Mouse (Mus musculus) heart, embryonic 10.5 days (tissue): ENCODE measurements around the gene Arid3b. TPM values are rescaled to one million over a fixed set of nuclear protein-coding genes. Genes with fewer than 3 reads are reported as not detected.
A peak's percentile ranks its signal among the peaks of the same experiment; 100 is the strongest.

Source experiments
- DNase-seq: peaks from one replicate; pipeline ENCODE4 v3.0.0-alpha.2; 2017; ENCODE audit warnings: low spot score
- H3K27ac ChIP-seq: fragments of 300-500 bp; sonication (generic); 2 replicates; pipeline ENCODE4 v1.5.1; 2016; ENCODE audit warnings: mild to moderate bottlenecking
- H3K27me3 ChIP-seq: fragments of 300-500 bp; sonication (generic); 2 replicates; pipeline ENCODE4 v1.6.1; 2016; ENCODE audit warnings: mild to moderate bottlenecking; ENCODE audit not compliant: poor library complexity, insufficient read depth, severe bottlenecking
- H3K36me3 ChIP-seq: fragments of 300-500 bp; sonication (generic); 2 replicates; pipeline ENCODE4 v1.6.1; 2016; ENCODE audit warnings: mild to moderate bottlenecking, moderate library complexity
- H3K4me1 ChIP-seq: fragments of 300-500 bp; sonication (generic); 2 replicates; pipeline ENCODE4 v1.6.1; 2016; ENCODE audit warnings: mild to moderate bottlenecking
- H3K4me3 ChIP-seq: fragments of 300-500 bp; sonication (generic); 2 replicates; pipeline ENCODE4 v1.5.1; 2016; ENCODE audit warnings: mild to moderate bottlenecking, moderate library complexity
- H3K9me3 ChIP-seq: fragments of 300-500 bp; sonication (generic); 2 replicates; pipeline ENCODE4 v1.6.1; 2016; ENCODE audit warnings: mild to moderate bottlenecking, moderate library complexity
- WGBS: fragments of 180-500 bp; shearing (Covaris S2); methylation state at CpG from one replicate; pipeline ENCODE4 v1.1.7; 2016; 5-methylcytosine and 5-hydroxymethylcytosine counted together
- polyA plus RNA-seq: library from polyadenylated mRNA; unstranded; fragments of >200 nt; fragmentation: Nextera tagmentation; extraction: Ambion mirVana; gene quantifications from 2 replicates; pipeline ENCODE4 v1.2.1, GENCODE M21; 2016

Arid3b gene
- polyA plus RNA-seq, 1 experiment from 2014 or later: 60.2 TPM

DNA sequence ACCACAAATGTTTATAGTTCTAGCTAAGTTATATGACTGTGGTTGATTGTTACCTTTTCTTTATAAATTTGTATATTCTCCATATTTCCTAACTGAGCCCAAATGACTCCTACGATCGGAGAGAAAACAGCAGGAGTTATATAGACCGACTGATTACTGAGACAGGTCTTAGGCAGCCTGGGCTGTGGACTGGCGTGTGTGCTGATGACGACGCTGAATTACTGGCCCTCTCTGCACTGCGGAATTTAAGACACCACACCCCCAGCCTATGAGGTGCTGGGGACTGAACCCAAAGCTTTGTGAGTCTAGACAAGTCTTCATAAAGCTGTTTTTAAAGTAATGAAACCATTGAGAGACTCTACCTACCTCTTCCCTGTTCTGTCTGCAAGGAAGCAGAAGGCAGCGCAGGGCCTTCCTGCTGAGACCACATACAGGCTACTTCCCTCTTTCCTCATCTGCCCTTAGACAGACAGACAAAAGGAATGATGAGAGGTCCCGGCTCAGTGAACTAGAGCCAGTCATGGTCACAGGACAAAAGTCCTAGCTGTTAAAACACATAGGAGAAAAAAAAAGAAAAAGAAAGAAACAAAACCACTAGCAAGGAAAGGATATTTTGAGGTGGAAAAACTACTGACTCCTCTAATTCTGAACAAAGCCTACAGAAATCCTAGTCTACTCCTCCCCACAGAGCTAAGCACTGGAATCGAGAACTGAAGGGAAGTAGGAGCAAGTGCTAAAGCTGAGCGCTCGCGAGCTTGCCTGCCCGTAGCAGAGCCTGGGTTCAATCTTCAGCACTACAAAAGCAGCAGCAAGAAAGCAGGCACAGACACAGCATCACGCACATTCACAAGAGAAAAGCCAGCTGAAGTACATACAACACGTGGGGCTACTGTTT is 16.2 kb downstream of the Arid3b start:
- no peaks in the 10 kb centered on the region for H3K9me3 ChIP-seq
- peaks cover 65% of the 10 kb centered on the region for H3K4me1 ChIP-seq
- peak overlapping the region; percentile 75 for H3K27ac ChIP-seq
- no peak for DNase-seq
- no peaks in the 10 kb centered on the region for H3K27me3 ChIP-seq
- 41% methylated on average over 16 of the region's 16 CpGs for WGBS
- H3K4me3 ChIP-seq: peak overlapping the region; percentile 29; the same call in 1 of the 2 replicates
- peaks cover 1% of the 10 kb centered on the region; the same call in 1 of the 2 replicates for H3K36me3 ChIP-seq

DNA sequence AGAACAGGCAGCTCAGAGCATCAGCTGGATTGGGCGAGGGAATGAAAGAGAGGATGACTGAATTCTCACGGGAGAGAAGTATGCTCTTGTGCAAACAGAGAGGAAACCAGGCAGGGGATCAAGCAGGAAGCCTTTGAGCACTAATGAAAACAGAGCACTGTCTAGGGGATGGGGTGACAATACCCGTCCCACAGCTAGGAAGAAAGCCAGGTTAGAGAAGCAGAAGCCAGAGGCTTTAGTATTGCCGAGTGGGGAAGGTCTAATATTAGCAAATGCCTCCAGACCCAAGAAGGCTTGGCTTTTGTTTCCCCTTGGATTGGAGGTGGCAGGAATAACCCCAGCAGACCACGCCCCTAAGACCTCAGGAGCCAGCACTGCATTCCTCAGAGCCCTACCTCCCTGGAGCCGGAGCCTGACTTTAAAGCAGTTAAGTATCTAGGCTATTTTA is 19.3 kb downstream of the Arid3b start:
- DNase-seq: peak; percentile 88
- Histone ChIP-seq H3K9me3 (no peaks in the 10 kb centered on the region), H3K27me3 (no peaks in the 10 kb centered on the region), H3K4me1 (peaks cover 91% of the 10 kb centered on the region), H3K27ac (peak overlapping the region; percentile 88), H3K36me3 (no peaks in the 10 kb centered on the region), H3K4me3 (peak overlapping the region; percentile 40)
- 3% methylated on average over 6 of the region's 6 CpGs for WGBS

DNA sequence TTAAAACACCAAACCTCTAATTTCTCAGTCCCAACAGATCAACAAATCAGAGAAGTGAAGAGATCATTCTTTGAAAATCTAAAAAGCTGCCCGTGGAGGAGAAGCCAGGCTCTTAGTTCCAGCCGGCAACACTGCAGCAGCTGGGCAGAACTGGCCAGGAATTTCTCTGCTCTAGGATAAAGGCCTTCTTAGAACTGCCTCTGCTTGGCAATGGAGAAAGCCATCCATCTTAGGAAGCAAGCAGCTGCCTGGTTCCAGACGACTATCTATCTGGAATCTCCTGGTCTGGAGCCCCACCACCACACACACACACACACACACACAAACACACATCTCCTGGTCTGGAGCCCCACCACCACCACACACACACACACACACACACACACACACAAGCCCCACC is 21.7 kb downstream of the Arid3b start:
- DNase-seq: no peak
- peaks cover 96% of the 10 kb centered on the region for H3K4me1 ChIP-seq
- 26% methylated on average over 3 of the region's 3 CpGs for WGBS
- H3K27ac ChIP-seq: peak overlapping the region; percentile 75
- no peak overlapping the region for H3K4me3 ChIP-seq
- H3K9me3 ChIP-seq: no peaks in the 10 kb centered on the region
- peaks cover 6% of the 10 kb centered on the region for H3K36me3 ChIP-seq
- no peaks in the 10 kb centered on the region for H3K27me3 ChIP-seq

DNA sequence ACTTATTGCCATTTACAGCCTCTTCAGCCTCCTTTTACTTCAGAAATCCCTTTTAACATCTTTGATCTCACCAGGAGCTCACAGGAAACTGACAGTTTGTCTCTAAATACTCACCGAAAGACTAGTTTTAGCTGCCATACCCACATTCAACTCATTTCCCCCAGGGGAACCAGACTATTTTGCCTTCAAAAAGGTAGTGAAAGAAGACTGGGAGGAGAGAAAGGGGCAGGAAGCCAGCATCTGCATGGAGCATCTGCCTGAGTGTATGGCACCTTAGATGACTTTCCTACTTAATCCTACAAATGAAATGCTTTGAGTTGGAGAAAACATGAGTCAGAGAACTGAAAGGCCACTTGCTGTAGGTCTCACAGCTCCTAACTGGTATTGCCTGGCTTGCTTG is 22.6 kb downstream of the Arid3b start:
- Histone ChIP-seq H3K27ac (peak overlapping the region; percentile 75), H3K4me1 (peaks cover 100% of the 10 kb centered on the region), H3K9me3 (no peaks in the 10 kb centered on the region), H3K36me3 (peaks cover 13% of the 10 kb centered on the region), H3K4me3 (no peak overlapping the region; the same call in 1 of the 2 replicates), H3K27me3 (no peaks in the 10 kb centered on the region)
- WGBS: 33% methylated on average over 1 of the region's 1 CpGs
- DNase-seq: no peak

DNA sequence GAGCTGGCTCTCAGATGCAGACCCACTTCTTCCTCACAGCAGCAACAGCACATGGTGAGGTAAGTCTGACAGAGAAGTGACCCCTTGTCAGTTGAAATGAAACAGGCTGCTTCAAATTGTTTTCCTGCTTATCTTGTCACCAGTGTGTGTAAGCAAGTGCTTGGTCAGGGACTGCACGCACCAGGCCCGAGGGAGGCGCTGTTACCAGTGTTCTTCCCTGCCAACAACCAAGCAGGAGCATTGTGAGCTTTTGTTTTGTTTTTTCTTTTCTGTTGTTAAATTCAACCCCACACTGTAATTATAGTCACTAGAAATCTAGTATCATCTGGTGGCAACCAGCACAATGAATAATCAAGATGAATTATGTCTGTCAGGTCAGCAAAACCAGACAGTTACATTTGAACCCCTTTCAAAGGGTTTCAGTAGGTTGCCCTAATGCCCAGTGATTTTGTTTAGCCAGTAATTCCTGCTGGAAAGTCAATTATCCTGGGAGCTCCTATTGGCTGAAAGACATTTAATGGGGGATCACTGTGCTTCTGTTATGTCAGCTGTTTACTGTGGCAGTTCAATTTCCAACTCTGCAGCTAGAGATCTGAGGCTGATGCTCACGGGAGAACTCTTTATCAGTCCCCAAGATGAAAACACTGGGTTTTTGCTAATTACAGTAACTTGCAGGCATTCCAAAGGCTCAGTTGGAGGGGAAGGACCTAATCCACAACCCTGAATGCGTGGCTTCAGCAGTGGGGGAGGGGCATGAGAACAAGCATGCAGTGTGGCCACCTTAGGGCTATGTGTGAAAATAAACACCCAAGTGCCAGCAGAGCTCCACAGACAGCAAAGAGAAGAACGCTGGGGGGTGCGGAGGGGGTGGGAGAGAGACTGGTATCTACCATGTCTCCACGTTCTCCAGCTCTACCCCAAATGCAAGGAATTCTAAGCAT is 24.5 kb downstream of the Arid3b start:
- 11% methylated on average over 8 of the region's 8 CpGs for WGBS
- Histone ChIP-seq H3K27ac (peak overlapping the region; percentile 75), H3K4me3 (peak overlapping the region; percentile 9; the same call in 1 of the 2 replicates), H3K27me3 (no peaks in the 10 kb centered on the region), H3K36me3 (peaks cover 31% of the 10 kb centered on the region), H3K4me1 (peaks cover 100% of the 10 kb centered on the region), H3K9me3 (no peaks in the 10 kb centered on the region)
- DNase-seq: no peak

DNA sequence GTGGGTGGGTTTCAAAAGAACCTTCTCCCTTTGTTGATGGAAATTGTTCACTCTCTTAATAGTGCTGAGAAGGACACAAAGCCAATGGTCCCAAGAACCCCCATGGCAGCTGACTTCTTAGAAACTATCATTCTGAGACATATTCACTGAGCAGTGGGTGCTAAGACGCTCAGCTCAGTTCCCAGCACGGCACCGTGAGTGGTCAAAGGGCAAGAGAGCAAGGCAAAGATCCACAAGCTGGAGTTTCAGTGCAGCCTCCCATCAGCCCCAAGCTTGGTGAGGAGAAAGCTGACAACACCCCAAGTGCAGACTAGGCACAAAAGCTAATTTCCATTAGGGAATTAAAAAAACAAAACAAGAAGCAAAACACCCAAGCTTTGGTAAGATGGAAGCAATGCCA is 25.9 kb downstream of the Arid3b start:
- no peak overlapping the region for H3K4me3 ChIP-seq
- 72% methylated on average over 3 of the region's 3 CpGs for WGBS

DNA sequence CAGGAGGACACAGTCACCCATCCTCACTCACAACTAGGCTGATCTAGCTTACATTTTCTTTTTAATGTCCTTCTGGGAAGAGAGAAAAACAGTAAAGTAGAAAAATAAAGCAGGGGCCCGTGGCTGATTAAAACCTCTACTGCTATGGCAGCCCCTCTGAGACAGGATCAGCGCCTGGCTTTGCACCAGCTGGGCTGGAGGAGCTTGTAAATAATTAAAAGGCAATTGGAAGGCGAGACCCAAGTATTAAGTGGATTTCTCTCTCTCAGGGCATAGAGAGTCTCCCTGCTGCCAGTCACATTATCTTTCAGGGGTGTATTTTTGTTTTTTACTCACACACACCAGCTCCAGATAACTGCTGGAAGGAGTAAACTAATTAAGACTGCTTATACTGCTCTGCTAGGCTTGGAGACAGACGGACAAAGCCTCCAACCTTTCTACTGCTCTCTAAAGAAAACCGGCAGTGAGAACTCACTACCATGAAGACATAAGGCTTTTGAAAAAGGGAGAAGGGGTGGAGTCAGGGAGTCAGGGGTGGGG is 27.8 kb downstream of the Arid3b start:
- peaks cover 98% of the 10 kb centered on the region for H3K4me1 ChIP-seq
- H3K27me3 ChIP-seq: no peaks in the 10 kb centered on the region
- H3K9me3 ChIP-seq: no peaks in the 10 kb centered on the region
- H3K4me3 ChIP-seq: no peak overlapping the region
- 59% methylated on average over 5 of the region's 5 CpGs for WGBS
- DNase-seq: no peak
- H3K36me3 ChIP-seq: peaks cover 34% of the 10 kb centered on the region
- peak overlapping the region; percentile 65 for H3K27ac ChIP-seq

More for the DNA sequence above, 25.9 kb downstream of the Arid3b start:
- Histone ChIP-seq H3K4me1 (peaks cover 100% of the 10 kb centered on the region), H3K27ac (peak overlapping the region; percentile 53; the same call in 1 of the 2 replicates), H3K36me3 (peaks cover 34% of the 10 kb centered on the region), H3K27me3 (no peaks in the 10 kb centered on the region), H3K9me3 (no peaks in the 10 kb centered on the region)
- DNase-seq: no peak

DNA sequence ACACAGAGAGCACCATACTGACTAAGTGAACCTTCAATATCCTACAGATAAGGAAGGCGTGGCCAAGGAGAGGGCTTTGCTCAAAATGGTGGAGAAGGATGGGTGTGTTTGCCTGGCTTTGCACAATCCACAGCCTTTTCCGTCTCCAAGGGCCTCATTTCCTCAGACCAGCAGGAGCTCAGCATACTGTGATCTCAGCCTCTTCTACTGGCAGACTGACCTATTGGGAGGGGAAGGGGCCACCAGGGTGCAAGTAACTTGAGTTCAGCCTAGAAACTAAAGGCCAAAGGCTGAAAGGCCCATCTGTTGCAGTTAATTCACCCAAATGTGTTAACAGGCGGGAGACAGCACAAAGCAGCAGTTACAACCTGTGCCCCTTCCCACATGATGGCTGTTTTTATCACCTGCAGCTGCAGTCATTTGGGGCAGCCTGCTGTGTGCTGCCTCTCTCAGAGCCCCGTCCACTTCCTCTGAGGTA is 29.4 kb downstream of the Arid3b start:
- Histone ChIP-seq H3K36me3 (peaks cover 37% of the 10 kb centered on the region), H3K27me3 (no peaks in the 10 kb centered on the region), H3K9me3 (no peaks in the 10 kb centered on the region), H3K4me3 (no peak overlapping the region), H3K4me1 (peaks cover 98% of the 10 kb centered on the region), H3K27ac (peak overlapping the region; percentile 17; the same call in 1 of the 2 replicates)
- 50% methylated on average over 4 of the region's 4 CpGs for WGBS
- no peak for DNase-seq

DNA sequence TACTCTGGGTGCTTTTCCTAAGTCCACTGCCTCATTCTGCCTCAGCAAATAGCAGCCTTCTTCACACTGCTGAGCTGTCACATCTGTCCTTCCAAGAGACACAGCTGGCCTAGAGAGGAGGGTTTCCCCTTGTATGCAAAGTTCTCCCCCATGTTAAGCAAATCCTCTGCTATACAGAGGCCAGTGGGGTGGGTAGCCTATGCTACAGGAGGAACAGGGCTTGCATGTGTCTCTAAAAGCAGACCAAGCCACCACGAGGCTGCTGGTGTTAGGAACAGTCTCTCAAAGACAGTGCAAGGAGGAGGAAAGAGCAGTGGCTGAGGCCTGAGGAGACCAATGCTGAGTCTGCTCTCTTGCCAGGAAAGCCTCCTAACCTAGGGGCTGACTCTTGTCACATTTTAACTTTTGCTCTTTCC is 30.5 kb downstream of the Arid3b start:
- H3K36me3 ChIP-seq: peaks cover 48% of the 10 kb centered on the region
- WGBS: 33% methylated on average over 1 of the region's 1 CpGs
- no peak overlapping the region for H3K4me3 ChIP-seq
- peak overlapping the region; percentile 76 for H3K27ac ChIP-seq
- peaks cover 96% of the 10 kb centered on the region for H3K4me1 ChIP-seq
- H3K9me3 ChIP-seq: no peaks in the 10 kb centered on the region
- no peak for DNase-seq
- H3K27me3 ChIP-seq: no peaks in the 10 kb centered on the region

DNA sequence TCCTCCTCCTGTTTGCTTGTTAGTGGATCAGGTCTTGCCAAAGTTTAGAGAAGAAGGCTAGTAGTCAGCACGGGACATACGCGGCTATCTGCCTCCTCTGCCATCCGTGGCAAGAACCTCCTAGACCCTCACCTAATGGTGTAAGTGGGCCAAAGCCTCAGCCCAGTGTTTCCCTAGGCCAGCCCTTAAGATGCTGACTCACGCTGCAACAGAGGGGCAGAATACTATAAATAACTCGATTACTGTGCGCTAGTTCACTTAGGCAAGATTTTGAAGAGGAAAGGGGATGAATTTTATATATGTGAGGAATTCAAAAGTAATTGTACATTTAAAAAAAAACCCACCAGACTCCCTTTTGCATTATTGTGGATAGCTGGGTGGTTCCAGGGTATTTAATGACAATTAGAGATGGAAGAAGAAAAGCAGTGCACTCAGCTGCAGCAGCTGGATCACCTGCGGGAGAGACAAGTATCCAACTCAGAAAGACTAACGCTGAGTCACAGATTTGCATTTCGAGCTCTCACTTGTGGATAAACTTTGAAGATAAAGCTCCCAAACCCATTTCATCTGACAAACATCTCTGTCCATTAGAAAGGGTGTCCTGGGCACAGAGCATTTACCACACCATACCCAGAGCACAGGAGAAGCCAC is 31.4 kb downstream of the Arid3b start:
- 31% methylated on average over 10 of the region's 10 CpGs for WGBS
- peaks cover 48% of the 10 kb centered on the region for H3K36me3 ChIP-seq
- H3K9me3 ChIP-seq: no peaks in the 10 kb centered on the region
- peaks cover 96% of the 10 kb centered on the region for H3K4me1 ChIP-seq
- H3K27ac ChIP-seq: peak overlapping the region; percentile 76
- H3K27me3 ChIP-seq: no peaks in the 10 kb centered on the region
- H3K4me3 ChIP-seq: no peak overlapping the region
- DNase-seq: no peak

DNA sequence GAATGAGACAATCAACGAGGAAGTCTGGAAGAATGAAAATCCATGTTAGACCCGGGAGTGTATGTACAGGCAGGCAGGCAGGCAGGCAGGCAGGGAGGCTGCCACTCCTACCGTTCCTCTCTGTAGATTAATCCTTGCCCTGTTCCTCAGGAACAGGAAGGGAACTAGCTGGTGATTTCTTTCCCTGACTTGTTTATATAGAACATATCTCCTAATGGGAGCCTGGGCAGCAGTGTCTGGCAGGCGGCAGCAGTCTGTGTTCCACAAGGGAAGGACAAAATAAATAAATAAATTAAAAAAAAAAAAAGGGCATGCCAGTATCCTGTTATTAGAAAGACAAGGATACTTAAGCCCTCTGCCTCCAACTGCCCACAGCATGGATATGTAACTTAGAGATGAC is 32.8 kb downstream of the Arid3b start:
- no peaks in the 10 kb centered on the region for H3K9me3 ChIP-seq
- H3K4me3 ChIP-seq: no peak overlapping the region
- WGBS: 9% methylated on average over 4 of the region's 4 CpGs
- no peak for DNase-seq
- peaks cover 43% of the 10 kb centered on the region for H3K36me3 ChIP-seq
- H3K4me1 ChIP-seq: peaks cover 96% of the 10 kb centered on the region
- H3K27me3 ChIP-seq: no peaks in the 10 kb centered on the region
- H3K27ac ChIP-seq: peak overlapping the region; percentile 78

DNA sequence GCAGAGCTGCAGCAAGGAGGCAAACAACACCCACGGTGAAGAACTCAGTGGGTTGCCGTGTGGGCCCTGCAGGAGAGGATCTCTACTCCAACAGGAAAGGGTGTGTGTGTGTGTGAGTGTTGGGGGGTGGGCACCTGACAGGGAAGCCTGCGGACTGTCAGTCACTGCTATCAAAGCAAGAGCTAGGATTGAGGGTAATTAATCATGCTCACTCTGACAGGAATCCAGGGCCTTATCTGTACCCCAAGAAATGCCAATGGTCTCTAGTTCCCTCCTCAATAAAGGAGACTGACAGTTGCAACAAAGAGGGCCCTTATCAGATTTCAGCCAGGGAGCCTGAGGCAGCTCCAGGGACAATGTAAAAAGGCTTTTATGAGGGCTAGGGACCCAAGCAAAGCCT is 33.5 kb downstream of the Arid3b start:
- Histone ChIP-seq H3K4me3 (no peak overlapping the region), H3K4me1 (peaks cover 96% of the 10 kb centered on the region), H3K9me3 (no peaks in the 10 kb centered on the region), H3K36me3 (peaks cover 39% of the 10 kb centered on the region), H3K27ac (peak overlapping the region; percentile 78), H3K27me3 (no peaks in the 10 kb centered on the region)
- DNase-seq: no peak
- 4% methylated on average over 3 of the region's 3 CpGs for WGBS
